Mouse (Mus musculus): Measurements from ENCODE around the gene F2r. TPM values are rescaled to one million over a fixed set of nuclear protein-coding genes. Genes with fewer than 3 reads are reported as not detected.

F2r gene
- polyA plus RNA-seq, 1 experiment from 2014 or later: 106 TPM

GRCm38 (mm10) chr13:95578016-95578697 lies 40.1 kb downstream of the F2r start:
- no peak overlapping the region for H3K27ac ChIP-seq
- no peak for DNase-seq (ENCODE audit: extremely low spot score, low spot score)
- H3K4me3 ChIP-seq: no peak overlapping the region
- H3K27me3 ChIP-seq (ENCODE audit: poor library complexity, severe bottlenecking): no peaks in the 10 kb centered on the region
- H3K9me3 ChIP-seq: no peaks in the 10 kb centered on the region
- H3K4me1 ChIP-seq: no peaks in the 10 kb centered on the region
- 94% methylated on average over 5 of the region's 5 CpGs for WGBS
- no peaks in the 10 kb centered on the region for H3K36me3 ChIP-seq (replicated peaks)

GRCm38 (mm10) chr13:95570877-95571276 lies 47.4 kb downstream of the F2r start:
- DNase-seq (ENCODE audit: extremely low spot score, low spot score): no peak
- Histone ChIP-seq H3K4me3 (no peak overlapping the region), H3K27ac (no peak overlapping the region), H3K27me3 (ENCODE audit: poor library complexity, severe bottlenecking) (no peaks in the 10 kb centered on the region), H3K9me3 (peaks cover 3% of the 10 kb centered on the region; the same call in 1 of the 2 replicates), H3K36me3 (replicated peaks) (no peaks in the 10 kb centered on the region), H3K4me1 (no peaks in the 10 kb centered on the region)
- 98% methylated on average over 4 of the region's 4 CpGs for WGBS

GRCm38 (mm10) chr13:95569326-95569725 lies 49.0 kb downstream of the F2r start:
- Histone ChIP-seq H3K27ac (no peak overlapping the region), H3K4me1 (no peaks in the 10 kb centered on the region), H3K9me3 (peaks cover 3% of the 10 kb centered on the region; the same call in 1 of the 2 replicates), H3K4me3 (no peak overlapping the region), H3K27me3 (ENCODE audit: poor library complexity, severe bottlenecking) (no peaks in the 10 kb centered on the region), H3K36me3 (replicated peaks) (no peaks in the 10 kb centered on the region)
- no peak for DNase-seq (ENCODE audit: extremely low spot score, low spot score)

GRCm38 (mm10) chr13:95568336-95568735 lies 50.0 kb downstream of the F2r start:
- H3K4me1 ChIP-seq: no peaks in the 10 kb centered on the region
- no peak for DNase-seq (ENCODE audit: extremely low spot score, low spot score)
- WGBS: 97% methylated on average over 3 of the region's 3 CpGs
- no peaks in the 10 kb centered on the region for H3K27me3 ChIP-seq (ENCODE audit: poor library complexity, severe bottlenecking)
- peaks cover 3% of the 10 kb centered on the region; the same call in 1 of the 2 replicates for H3K9me3 ChIP-seq
- no peak overlapping the region for H3K27ac ChIP-seq
- H3K36me3 ChIP-seq (replicated peaks): no peaks in the 10 kb centered on the region
- H3K4me3 ChIP-seq: no peak overlapping the region

- WGBS: 94% methylated on average over 15 of the region's 15 CpGs
Measured at GRCm38 (mm10) chr13:95566841-95567551, 51.3 kb downstream of the F2r start.

GRCm38 (mm10) chr13:95563693-95564092 lies 54.6 kb downstream of the F2r start:
- Histone ChIP-seq H3K4me3 (no peak overlapping the region), H3K27me3 (ENCODE audit: poor library complexity, severe bottlenecking) (no peaks in the 10 kb centered on the region), H3K27ac (no peak overlapping the region), H3K9me3 (no peaks in the 10 kb centered on the region), H3K4me1 (no peaks in the 10 kb centered on the region), H3K36me3 (replicated peaks) (no peaks in the 10 kb centered on the region)
- WGBS: 4% methylated on average over 3 of the region's 3 CpGs
- DNase-seq (ENCODE audit: extremely low spot score, low spot score): peak; percentile 59

More at GRCm38 (mm10) chr13:95566841-95567551, 51.3 kb downstream of the F2r start:
- H3K27ac ChIP-seq: no peak overlapping the region
- no peaks in the 10 kb centered on the region for H3K4me1 ChIP-seq
- H3K9me3 ChIP-seq: peaks cover 3% of the 10 kb centered on the region; the same call in 1 of the 2 replicates
- no peaks in the 10 kb centered on the region for H3K36me3 ChIP-seq (replicated peaks)
- DNase-seq (ENCODE audit: extremely low spot score, low spot score): no peak
- H3K27me3 ChIP-seq (ENCODE audit: poor library complexity, severe bottlenecking): no peaks in the 10 kb centered on the region
- no peak overlapping the region for H3K4me3 ChIP-seq

GRCm38 (mm10) chr13:95563066-95563610 lies 55.1 kb downstream of the F2r start:
- no peak for DNase-seq (ENCODE audit: extremely low spot score, low spot score)
- WGBS: 75% methylated on average over 10 of the region's 10 CpGs
- H3K9me3 ChIP-seq: no peaks in the 10 kb centered on the region

GRCm38 (mm10) chr13:95557326-95557725 lies 61.0 kb downstream of the F2r start:
- WGBS: 81% methylated on average over 7 of the region's 7 CpGs
- no peaks in the 10 kb centered on the region for H3K4me1 ChIP-seq
- H3K27ac ChIP-seq: no peak overlapping the region
- no peaks in the 10 kb centered on the region for H3K36me3 ChIP-seq (replicated peaks)
- no peak overlapping the region for H3K4me3 ChIP-seq
- no peaks in the 10 kb centered on the region for H3K9me3 ChIP-seq
- DNase-seq (ENCODE audit: extremely low spot score, low spot score): no peak
- no peaks in the 10 kb centered on the region for H3K27me3 ChIP-seq (ENCODE audit: poor library complexity, severe bottlenecking)

More at GRCm38 (mm10) chr13:95563066-95563610, 55.1 kb downstream of the F2r start:
- no peak overlapping the region for H3K27ac ChIP-seq
- H3K27me3 ChIP-seq (ENCODE audit: poor library complexity, severe bottlenecking): no peaks in the 10 kb centered on the region
- no peaks in the 10 kb centered on the region for H3K36me3 ChIP-seq (replicated peaks)
- H3K4me1 ChIP-seq: no peaks in the 10 kb centered on the region
- H3K4me3 ChIP-seq: no peak overlapping the region

GRCm38 (mm10) chr13:95553885-95554492 lies 64.3 kb downstream of the F2r start:
- no peaks in the 10 kb centered on the region for H3K9me3 ChIP-seq
- no peak overlapping the region for H3K4me3 ChIP-seq
- no peaks in the 10 kb centered on the region for H3K36me3 ChIP-seq (replicated peaks)
- WGBS: 85% methylated on average over 11 of the region's 11 CpGs
- H3K27ac ChIP-seq: no peak overlapping the region
- H3K27me3 ChIP-seq (ENCODE audit: poor library complexity, severe bottlenecking): 0 out of 2 replicates have a peak, but pooled peaks cover 4% of the 10 kb centered on the region
- H3K4me1 ChIP-seq: peaks cover 10% of the 10 kb centered on the region
- no peak for DNase-seq (ENCODE audit: extremely low spot score, low spot score)

Other genes starting within 250 kb of the F2r start
- 39.5 and 41.0 TPM in 2 replicates for gene Aggf1, start 243.1 kb downstream of the F2r start, polyA plus RNA-seq (2016; fragmentation: Nextera tagmentation; extraction: Ambion mirVana)
- 1.2 and 1.4 TPM in 2 replicates for gene Crhbp, start 173.6 kb downstream of the F2r start, polyA plus RNA-seq (2016; fragmentation: Nextera tagmentation; extraction: Ambion mirVana)
- gene S100z, start 139.8 kb downstream of the F2r start, polyA plus RNA-seq (2016; fragmentation: Nextera tagmentation; extraction: Ambion mirVana): not detected in 2 replicates
- 0.16 TPM in 1 of 2 replicates, not detected in the other for gene F2rl1, start 93.3 kb downstream of the F2r start, polyA plus RNA-seq (2016; fragmentation: Nextera tagmentation; extraction: Ambion mirVana)
- 1.9 and 2.2 TPM in 2 replicates for gene F2rl2, start 78.4 kb upstream of the F2r start, polyA plus RNA-seq (2016; fragmentation: Nextera tagmentation; extraction: Ambion mirVana)

Measured in forebrain, embryonic 10.5 days (tissue).